Mouse (Mus musculus): ENCODE measurements around the gene Lrig2. TPM values are rescaled to one million over a fixed set of nuclear protein-coding genes. Genes with fewer than 3 reads are reported as not detected.

Lrig2 gene
- total RNA-seq, 2 experiments from 2014 or later = 6.5 to 15.6 TPM

Other genes with a start within 250 kb of the Lrig2 start
- 76.1 and 80.4 TPM in 2 replicates for gene Slc16a1, start 126.8 kb upstream of the Lrig2 start, total RNA-seq (2014; fragmentation: Nextera tagmentation)
- 137 and 154 TPM in 2 replicates for gene Slc16a1, start 126.8 kb upstream of the Lrig2 start, total RNA-seq (2017)